Mouse (Mus musculus) liver, embryonic 13.5 days (tissue): Measurements from ENCODE around the gene Mlf1. TPM values are rescaled to one million over a fixed set of nuclear protein-coding genes. Genes with fewer than 3 reads are reported as not detected.

Experiments
- ATAC-seq: fragments of 200-750 bp; cut with Nextera tagmentation; 2 replicates; pipeline ENCODE4 v1.8.0; 2017; ENCODE audit warnings: low read depth, mild to moderate bottlenecking, moderate number of reproducible peaks, moderate library complexity
- DNase-seq: peaks from one replicate; pipeline ENCODE4 v3.0.0; 2022
- H3K27ac ChIP-seq: fragments of 300-500 bp; sonication (generic); 2 replicates; pipeline ENCODE4 v1.5.1; 2015; ENCODE audit warnings: moderate library complexity, mild to moderate bottlenecking, inconsistent platforms
- H3K27me3 ChIP-seq: fragments of 300-500 bp; sonication (generic); 2 replicates; pipeline ENCODE4 v1.6.1; 2015; ENCODE audit warnings: mild to moderate bottlenecking, inconsistent platforms
- H3K36me3 ChIP-seq: fragments of 300-500 bp; sonication (generic); 2 replicates; pipeline ENCODE4 v1.6.1; 2015; ENCODE audit warnings: mild to moderate bottlenecking, inconsistent platforms
- H3K4me1 ChIP-seq: fragments of 300-500 bp; sonication (generic); replicated peaks from 2 replicates; pipeline ENCODE4 v1.6.1; 2015; ENCODE audit warnings: inconsistent platforms
- H3K4me2 ChIP-seq: fragments of 300-500 bp; sonication (generic); 2 replicates; pipeline ENCODE4 v1.6.1; 2015; ENCODE audit warnings: inconsistent platforms, mild to moderate bottlenecking, moderate library complexity
- H3K4me3 ChIP-seq: fragments of 300-500 bp; sonication (generic); replicated peaks from 2 replicates; pipeline ENCODE4 v1.5.1; 2015; ENCODE audit warnings: mild to moderate bottlenecking, inconsistent platforms
- H3K9ac ChIP-seq: fragments of 300-500 bp; sonication (generic); 2 replicates; pipeline ENCODE4 v1.6.1; 2015; ENCODE audit warnings: mild to moderate bottlenecking, inconsistent platforms
- H3K9me3 ChIP-seq: fragments of 300-500 bp; sonication (generic); replicated peaks from 2 replicates; pipeline ENCODE4 v1.6.1; 2016; ENCODE audit warnings: inconsistent platforms
- WGBS: fragments of 180-500 bp; shearing (Covaris S2); methylation state at CpG from one replicate; pipeline ENCODE4 v1.1.7; 2015; ENCODE audit not compliant: insufficient replicate concordance; 5-methylcytosine and 5-hydroxymethylcytosine counted together
- polyA plus RNA-seq: library from polyadenylated mRNA; unstranded; fragments of >200 nt; fragmentation: Nextera tagmentation; extraction: Ambion mirVana; gene quantifications from 2 replicates; pipeline ENCODE4 v1.2.1, GENCODE M21; 2015

Mlf1 gene
- 1.6 and 2.7 TPM in 2 replicates for polyA plus RNA-seq

DNA sequence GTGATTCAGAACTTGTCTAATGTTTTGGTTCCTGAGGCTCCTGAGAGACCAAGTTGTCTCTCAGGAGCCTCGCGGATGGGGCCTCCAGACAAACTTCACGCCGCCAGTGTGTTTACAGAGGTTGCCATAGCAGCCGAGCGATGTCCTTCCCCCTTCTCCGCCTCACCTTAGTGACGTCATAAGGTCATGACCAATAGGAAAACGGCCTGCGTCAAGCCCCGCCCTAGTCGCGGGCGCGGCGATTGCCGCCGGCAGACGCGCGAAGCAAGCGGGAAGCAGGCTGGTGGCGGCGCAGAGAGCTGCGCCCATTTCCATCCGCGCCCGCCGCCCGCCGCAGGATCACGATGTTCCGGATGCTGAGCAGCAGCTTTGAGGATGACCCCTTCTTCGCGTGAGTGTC lies at the start of gene Mlf1:
TSS of gene Mlf1 (plus strand) at position 226 of the 400 bp plus-strand sequence.
- Histone ChIP-seq H3K27me3 (peaks cover 23% of the 10 kb centered on the region), H3K4me2 (peak within 1 kb of the TSS; percentile 70), H3K36me3 (no peaks in the 10 kb centered on the region), H3K4me3 (peak within 1 kb of the TSS; percentile 43), H3K9ac (peak within 1 kb of the TSS; percentile 43; the same call in 1 of the 2 replicates), H3K4me1 (peaks cover 9% of the 10 kb centered on the region), H3K27ac (no peak within 1 kb of the TSS), H3K9me3 (no peaks in the 10 kb centered on the region)
- peak; percentile 94 for ATAC-seq
- WGBS = under 1% methylated on average over 35 of the region's 35 CpGs
- peak; percentile 77 for DNase-seq

DNA sequence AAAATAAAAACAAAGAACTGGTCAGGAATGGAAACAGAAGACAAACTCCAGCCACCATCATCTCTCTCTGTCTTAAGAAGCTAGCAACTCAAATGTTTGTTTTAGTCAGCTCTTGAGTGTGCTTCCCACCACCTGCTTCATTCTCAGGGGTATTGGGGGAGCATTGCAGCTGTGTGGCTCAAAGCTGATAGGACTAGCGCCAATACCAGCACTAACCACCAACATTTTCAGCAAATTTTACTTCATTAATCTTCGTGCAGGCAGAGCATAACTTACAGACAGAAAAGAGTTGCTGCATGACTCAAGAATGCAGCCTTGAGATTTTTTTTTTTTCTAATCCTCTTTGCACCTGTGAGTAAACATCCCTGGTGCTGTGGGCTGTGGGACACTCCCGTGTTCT lies 34.3 kb upstream of the Mlf1 start:
- Histone ChIP-seq H3K4me1 (no peaks in the 10 kb centered on the region), H3K27me3 (no peaks in the 10 kb centered on the region), H3K9me3 (no peaks in the 10 kb centered on the region)

DNA sequence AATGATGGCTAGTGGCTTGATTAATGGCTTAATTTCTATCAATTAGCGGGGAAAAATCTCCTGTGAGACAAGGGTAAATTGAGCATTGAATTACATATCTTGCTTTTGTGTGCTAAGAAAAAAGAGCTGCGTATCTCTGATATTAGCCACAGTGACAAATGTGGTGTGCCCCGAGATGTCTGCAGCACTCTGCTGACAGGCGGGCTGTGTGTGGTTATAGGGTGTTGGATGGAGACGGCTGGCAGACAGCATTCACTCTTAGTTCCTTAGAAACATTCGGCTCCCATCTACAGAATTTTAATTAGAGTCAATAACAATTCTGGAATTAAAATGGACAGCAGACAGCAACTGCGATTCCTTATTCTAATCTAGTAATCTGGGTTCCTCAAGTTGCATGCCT lies 33.0 kb upstream of the Mlf1 start:
- no peaks in the 10 kb centered on the region for H3K27me3 ChIP-seq
- no peaks in the 10 kb centered on the region for H3K9me3 ChIP-seq
- no peak overlapping the region for H3K27ac ChIP-seq
- no peak overlapping the region for H3K9ac ChIP-seq
- WGBS = 70% methylated on average over 7 of the region's 7 CpGs
- H3K4me1 ChIP-seq = no peaks in the 10 kb centered on the region
- DNase-seq (no peak), ATAC-seq (no peak)
- H3K4me3 ChIP-seq = no peak overlapping the region
- no peak overlapping the region for H3K4me2 ChIP-seq
- no peaks in the 10 kb centered on the region for H3K36me3 ChIP-seq

More for the DNA sequence above, 34.3 kb upstream of the Mlf1 start:
- Histone ChIP-seq H3K27ac (no peak overlapping the region), H3K4me2 (no peak overlapping the region), H3K36me3 (no peaks in the 10 kb centered on the region), H3K4me3 (no peak overlapping the region), H3K9ac (no peak overlapping the region)
- no peak for ATAC-seq
- DNase-seq = no peak
- 47% methylated on average over 3 of the region's 3 CpGs for WGBS

DNA sequence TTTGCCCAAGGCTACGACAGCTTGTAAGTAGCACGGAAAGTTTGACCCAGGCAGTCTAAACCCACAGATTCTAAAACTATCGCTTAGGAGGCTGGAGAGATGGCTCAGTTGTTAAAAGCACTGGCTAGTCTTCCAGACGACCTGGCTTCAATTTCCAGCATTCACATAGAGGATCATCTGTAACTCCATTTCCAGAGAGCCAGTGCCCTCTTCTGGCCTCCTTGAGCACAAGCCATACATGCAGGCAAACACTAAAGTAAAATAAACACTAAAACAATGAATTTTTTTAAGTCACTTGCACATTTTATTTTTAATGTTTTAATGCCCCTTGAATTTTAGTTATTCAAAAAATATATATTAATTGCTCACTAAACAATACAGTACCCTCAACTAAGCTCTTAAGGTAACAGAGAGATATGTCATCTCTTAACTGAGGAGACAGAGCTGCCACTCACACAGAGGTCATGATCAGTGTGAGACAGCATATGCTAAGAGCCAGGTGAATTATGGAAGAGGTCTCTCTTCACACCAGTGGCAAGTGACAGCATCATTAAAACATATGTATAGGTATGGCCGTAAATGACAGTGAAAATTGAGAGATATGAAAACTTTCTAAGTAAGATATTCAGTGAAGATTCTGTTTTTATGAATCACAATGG lies 30.8 kb upstream of the Mlf1 start:
- Histone ChIP-seq H3K4me2 (no peak overlapping the region), H3K36me3 (no peaks in the 10 kb centered on the region), H3K27me3 (no peaks in the 10 kb centered on the region), H3K4me3 (no peak overlapping the region), H3K9me3 (no peaks in the 10 kb centered on the region), H3K9ac (no peak overlapping the region), H3K27ac (no peak overlapping the region), H3K4me1 (no peaks in the 10 kb centered on the region)
- no peak for DNase-seq
- no peak for ATAC-seq
- WGBS = 44% methylated on average over 5 of the region's 5 CpGs

DNA sequence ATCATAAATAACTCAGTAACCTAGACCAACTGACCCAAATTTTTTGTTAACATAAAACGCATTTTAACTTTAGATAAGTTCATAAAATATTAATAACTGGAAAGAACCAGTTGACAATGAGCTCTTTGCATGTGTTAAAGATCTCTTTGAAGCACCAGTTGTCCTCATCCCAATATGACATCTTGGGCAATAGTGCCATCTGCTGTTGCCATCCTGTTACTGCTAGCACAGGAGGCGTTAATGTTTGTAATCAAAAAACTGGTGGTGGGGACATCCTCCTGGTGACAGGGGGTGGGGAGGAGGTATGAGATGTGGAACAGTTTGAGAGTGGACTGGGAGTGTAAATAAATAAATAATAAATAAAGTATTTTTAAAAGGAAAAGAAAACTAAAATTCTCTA lies 29.3 kb upstream of the Mlf1 start:
- H3K4me1 ChIP-seq = no peaks in the 10 kb centered on the region
- H3K27ac ChIP-seq = no peak overlapping the region
- DNase-seq = peak; percentile 12
- ATAC-seq = no peak
- no peaks in the 10 kb centered on the region for H3K27me3 ChIP-seq
- H3K9me3 ChIP-seq = no peaks in the 10 kb centered on the region
- H3K9ac ChIP-seq = no peak overlapping the region
- WGBS = 15% methylated on average over 2 of the region's 2 CpGs
- H3K4me2 ChIP-seq = no peak overlapping the region
- no peak overlapping the region for H3K4me3 ChIP-seq
- H3K36me3 ChIP-seq = no peaks in the 10 kb centered on the region

DNA sequence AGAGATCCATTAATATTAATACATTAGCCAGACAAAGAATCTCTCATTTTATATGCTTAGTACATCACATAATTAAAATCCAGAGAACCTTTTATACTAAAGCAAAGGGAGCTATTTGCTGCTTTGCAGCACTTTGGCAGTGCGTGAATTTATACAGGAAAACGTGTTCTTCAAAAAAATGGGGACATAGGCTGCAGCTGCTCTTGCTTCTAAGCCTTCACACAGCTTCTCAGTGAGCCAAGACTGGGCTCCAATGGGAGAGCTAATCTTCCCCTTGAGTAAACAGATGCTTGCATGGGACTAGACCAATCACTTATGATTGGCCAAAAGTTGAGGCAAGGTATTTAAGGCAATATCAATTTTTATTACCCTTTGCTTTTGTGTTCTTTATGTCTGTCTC lies 27.2 kb upstream of the Mlf1 start:
- Histone ChIP-seq H3K9me3 (no peaks in the 10 kb centered on the region), H3K4me3 (no peak overlapping the region), H3K4me1 (no peaks in the 10 kb centered on the region), H3K4me2 (no peak overlapping the region), H3K27me3 (no peaks in the 10 kb centered on the region), H3K27ac (no peak overlapping the region), H3K36me3 (no peaks in the 10 kb centered on the region), H3K9ac (no peak overlapping the region)
- ATAC-seq (no peak), DNase-seq (no peak)
- WGBS = 63% methylated on average over 2 of the region's 2 CpGs

DNA sequence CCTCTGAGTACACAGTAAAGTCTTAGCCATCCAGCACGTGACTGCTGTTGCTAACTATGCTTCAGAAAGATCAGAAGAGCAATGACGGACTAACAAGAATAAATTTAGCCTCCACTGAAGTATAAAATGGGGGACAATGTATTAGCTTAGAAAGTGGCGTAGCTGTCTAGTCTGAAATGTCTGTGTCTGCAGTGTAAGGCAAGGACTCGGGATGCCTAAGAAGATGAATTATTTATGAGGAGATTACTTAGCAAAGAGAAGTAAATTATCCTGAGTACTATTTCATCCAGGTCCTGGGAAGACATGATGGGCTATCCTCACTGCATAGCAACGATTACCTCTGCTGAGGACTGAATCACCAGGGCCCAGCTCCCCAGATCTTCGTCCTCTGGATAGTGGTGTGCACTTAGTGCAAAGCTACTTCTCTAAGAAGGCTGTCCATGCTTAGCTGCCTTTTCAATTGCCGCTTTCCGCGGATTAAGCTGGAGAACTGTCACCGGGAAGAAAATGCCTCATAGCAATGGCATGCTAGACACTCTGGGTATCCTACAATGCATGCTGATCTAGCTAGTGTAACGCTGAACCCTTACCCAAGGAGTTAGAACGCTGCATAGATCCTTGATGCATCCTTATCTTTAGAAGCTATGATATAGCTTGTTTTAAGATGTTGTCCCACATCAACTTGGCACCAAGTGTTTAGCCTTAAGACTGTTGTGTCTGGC lies 22.3 kb upstream of the Mlf1 start:
- ATAC-seq (no peak), DNase-seq (no peak)
- Histone ChIP-seq H3K27me3 (no peaks in the 10 kb centered on the region), H3K9me3 (no peaks in the 10 kb centered on the region), H3K4me3 (no peak overlapping the region), H3K9ac (no peak overlapping the region), H3K4me1 (no peaks in the 10 kb centered on the region), H3K4me2 (no peak overlapping the region), H3K27ac (no peak overlapping the region), H3K36me3 (no peaks in the 10 kb centered on the region)
- 76% methylated on average over 12 of the region's 12 CpGs for WGBS

DNA sequence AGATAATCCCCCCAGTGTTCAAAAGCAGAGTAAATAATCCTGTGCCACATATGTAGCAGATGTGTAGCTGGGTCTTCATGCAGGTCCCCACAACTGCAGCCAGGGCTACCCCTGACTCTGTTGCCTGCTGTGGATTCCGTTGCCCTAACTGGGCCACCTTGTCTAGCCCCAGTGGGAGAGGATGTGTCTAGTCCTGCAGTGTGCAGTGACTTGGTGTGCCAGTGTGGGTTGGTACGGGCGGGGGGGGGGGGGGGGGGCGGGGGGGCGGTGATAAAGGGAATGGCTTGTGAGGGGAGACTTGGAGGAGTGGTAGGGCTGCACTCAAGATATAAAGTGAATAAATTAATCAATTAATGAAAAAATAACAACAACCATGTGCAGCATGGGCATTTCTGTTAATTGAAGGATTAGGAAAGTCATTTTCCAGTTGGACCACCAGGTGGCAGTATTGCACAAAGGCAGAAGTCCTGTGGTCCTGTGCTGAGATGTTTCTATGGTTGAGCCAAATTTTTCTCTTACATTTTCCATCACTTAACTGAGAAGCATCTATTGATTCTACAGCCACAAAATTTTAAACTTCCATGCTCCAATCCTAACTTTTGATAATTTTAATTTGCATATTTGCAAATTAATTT lies 21.7 kb upstream of the Mlf1 start:
- Histone ChIP-seq H3K36me3 (peaks cover 4% of the 10 kb centered on the region), H3K9ac (no peak overlapping the region), H3K4me1 (no peaks in the 10 kb centered on the region), H3K4me2 (no peak overlapping the region), H3K27ac (no peak overlapping the region), H3K9me3 (no peaks in the 10 kb centered on the region), H3K27me3 (no peaks in the 10 kb centered on the region), H3K4me3 (no peak overlapping the region)
- WGBS = 21% methylated on average over 3 of the region's 5 CpGs
- ATAC-seq = no peak
- DNase-seq = no peak

DNA sequence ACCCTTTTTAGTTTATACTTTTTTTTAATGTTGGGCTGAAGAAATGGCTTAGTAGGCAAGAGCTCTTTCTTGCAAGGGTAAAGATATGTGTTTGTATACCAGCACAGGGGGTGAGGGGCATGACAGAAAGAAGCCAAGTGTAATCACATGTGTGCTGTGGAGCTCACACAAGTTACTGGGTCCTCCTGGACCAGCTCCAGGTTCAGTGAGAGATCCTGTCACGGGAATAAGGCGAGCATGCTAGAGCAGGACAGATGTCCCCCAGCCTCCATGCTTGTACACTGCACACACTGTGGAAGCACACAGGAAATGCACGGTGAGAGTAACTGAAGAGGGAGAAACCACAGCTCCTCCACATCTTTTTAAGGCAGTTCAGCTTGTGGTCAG lies 21.1 kb upstream of the Mlf1 start:
- Histone ChIP-seq H3K27ac (no peak overlapping the region), H3K4me3 (no peak overlapping the region), H3K9me3 (no peaks in the 10 kb centered on the region), H3K4me2 (no peak overlapping the region), H3K4me1 (no peaks in the 10 kb centered on the region), H3K27me3 (no peaks in the 10 kb centered on the region), H3K9ac (no peak overlapping the region), H3K36me3 (peaks cover 7% of the 10 kb centered on the region)
- DNase-seq (no peak), ATAC-seq (no peak)
- 64% methylated on average over 3 of the region's 3 CpGs for WGBS

DNA sequence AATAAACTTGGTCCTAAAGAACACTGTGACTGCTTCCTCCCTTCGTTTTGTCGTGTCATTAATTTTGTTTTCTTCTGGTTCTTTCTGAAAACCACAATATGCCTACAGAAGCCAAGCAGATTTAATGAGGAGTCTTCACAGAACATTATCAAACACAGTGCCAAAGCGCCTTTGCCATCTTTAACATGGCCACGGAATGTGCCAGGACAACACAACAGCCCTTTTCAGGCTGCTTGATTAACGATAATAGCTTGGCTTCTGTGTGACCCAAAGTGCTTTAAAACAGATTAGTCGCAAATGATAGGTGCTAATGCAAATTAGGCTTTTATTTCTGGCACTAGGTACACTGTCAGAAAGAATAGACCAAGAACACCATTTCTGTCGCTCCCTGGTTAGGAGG lies 15.5 kb upstream of the Mlf1 start:
- Histone ChIP-seq H3K9ac (no peak overlapping the region), H3K9me3 (no peaks in the 10 kb centered on the region), H3K36me3 (peaks cover 7% of the 10 kb centered on the region), H3K27ac (no peak overlapping the region), H3K4me3 (no peak overlapping the region), H3K27me3 (no peaks in the 10 kb centered on the region), H3K4me1 (no peaks in the 10 kb centered on the region), H3K4me2 (no peak overlapping the region)
- 71% methylated on average over 7 of the region's 7 CpGs for WGBS
- no peak for ATAC-seq
- no peak for DNase-seq

DNA sequence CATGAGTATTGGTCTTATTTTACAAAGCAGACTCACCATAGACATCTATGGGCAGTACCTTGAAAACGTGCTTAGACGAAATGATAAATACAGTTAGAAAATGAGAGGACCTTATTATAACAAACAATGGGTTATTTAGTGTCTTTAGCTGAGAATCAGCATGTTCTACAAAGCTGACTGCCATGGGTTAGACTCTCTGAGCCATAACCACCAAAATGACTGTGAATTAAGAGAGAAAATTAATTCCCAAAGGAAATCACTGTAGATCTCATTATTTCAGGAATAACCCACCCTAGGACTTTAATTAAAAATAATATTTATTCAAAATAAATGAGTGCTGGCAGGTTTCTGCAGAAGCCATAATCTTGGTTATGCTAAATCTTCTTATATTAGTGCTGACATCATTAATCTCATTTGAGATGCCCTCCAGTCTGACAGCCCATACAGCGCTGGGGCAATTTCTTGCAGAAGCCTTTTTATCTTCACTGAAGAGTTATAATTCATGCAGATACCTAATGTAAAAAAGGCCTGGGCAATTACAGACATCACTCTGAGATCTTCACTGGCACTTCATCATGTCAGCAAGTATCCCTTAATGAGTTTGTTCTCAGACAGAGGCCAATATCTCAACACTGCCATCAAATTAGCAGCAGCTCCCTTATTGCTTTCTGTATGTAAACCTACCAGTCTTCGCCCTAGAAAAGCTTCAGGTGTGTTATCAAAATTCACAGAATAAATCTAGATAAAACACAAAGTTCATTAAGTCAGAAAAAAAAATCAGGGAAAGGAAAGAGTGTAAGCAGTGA lies 7.6 kb upstream of the Mlf1 start:
- H3K4me1 ChIP-seq = no peaks in the 10 kb centered on the region
- no peak overlapping the region for H3K4me2 ChIP-seq
- no peak overlapping the region for H3K4me3 ChIP-seq
- no peak for DNase-seq
- no peak overlapping the region for H3K9ac ChIP-seq
- H3K27ac ChIP-seq = no peak overlapping the region
- no peaks in the 10 kb centered on the region for H3K27me3 ChIP-seq
- 57% methylated on average over 4 of the region's 4 CpGs for WGBS
- no peak for ATAC-seq
- H3K36me3 ChIP-seq = no peaks in the 10 kb centered on the region
- no peaks in the 10 kb centered on the region for H3K9me3 ChIP-seq
